Mouse (Mus musculus) megakaryocyte, embryonic 14.5 days (primary cell): ENCODE measurements around the gene Tmem14c.

ENCODE experiments used
- FLI1 ChIP-seq: IDR thresholded peaks from 2 replicates; pipeline ENCODE4 v1.6.1; 2012; ENCODE audit warnings: low read length, inconsistent platforms, mixed read lengths
- GATA1 ChIP-seq: IDR thresholded peaks from 3 replicates; pipeline ENCODE4 v1.6.1; 2012; ENCODE audit warnings: mixed read lengths, low read length, inconsistent platforms, borderline replicate concordance

GRCm38 (mm10) chr13:40968564-40968963 lies 47.5 kb upstream of the Tmem14c start:
- no peak for TF ChIP-seq GATA1
- TF ChIP-seq FLI1: no peak
